Mouse (Mus musculus): ENCODE measurements around the gene Prkar1a. TPM values are rescaled to one million over a fixed set of nuclear protein-coding genes. Genes with fewer than 3 reads are reported as not detected.

Prkar1a gene
- total RNA-seq, 2 experiments from 2014 or later = 172 to 199 TPM

DNA sequence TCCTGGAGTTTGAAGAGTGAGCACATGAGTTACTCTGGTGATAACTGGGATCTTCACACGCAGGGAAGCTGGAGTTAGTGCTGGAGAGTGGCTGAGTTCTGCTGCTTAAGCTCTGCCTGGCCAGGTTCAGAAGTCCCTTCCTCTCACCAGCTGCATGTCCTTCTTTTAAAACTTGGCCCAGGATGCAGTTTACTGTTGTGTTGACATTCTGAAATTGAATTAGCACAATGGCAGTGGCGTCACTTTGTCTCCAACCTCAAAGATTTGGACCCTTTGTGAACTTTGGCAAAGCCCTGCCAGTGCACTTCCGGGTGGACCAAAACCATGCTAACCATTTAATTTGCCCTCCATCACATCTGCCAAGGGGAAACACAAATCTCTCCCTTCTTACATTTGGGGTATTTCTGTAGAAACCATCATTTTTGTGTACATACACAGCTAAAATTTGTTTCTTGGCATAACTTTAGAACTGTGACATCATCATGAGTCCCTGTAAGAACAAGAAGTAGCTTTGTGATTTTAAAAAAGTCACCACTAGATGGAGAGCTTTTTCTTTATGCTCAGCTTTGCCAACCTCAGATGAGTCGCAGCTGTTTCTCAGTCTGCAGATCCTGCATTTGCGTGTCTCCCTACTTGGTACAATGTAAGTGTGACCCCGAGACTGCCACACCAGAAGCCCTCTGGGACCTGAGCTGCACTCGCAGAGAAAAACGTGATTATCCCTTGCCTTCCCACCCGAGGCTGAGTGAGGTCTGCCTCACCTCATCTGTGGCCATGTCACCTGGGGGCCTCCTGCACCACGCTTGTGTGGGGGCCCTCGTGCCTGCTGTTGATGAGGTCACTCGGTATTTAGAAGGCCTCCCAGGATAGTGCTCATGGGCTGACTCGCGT is 21.1 kb downstream of the Prkar1a start:
- intact Hi-C loops (cut with DNase I; ENCODE audit: low total_unique reads) = loop anchor here (5.0 kb wide), 1 partner anchor 192 kb away; no protein-coding TSS in a partner anchor
- no peak for DNase-seq

GRCm38 (mm10) chr11:109671136-109672020 is 22.2 kb downstream of the Prkar1a start:
- intact Hi-C loops (cut with DNase I; ENCODE audit: low total_unique reads) = loop anchor here (5.0 kb wide), 1 partner anchor 191 kb away; no protein-coding TSS in a partner anchor
- DNase-seq = no peak

GRCm38 (mm10) chr11:109672021-109672324 is 22.8 kb downstream of the Prkar1a start:
- no peak for DNase-seq
- intact Hi-C loops (cut with DNase I; ENCODE audit: low total_unique reads) = loop anchor here (5.0 kb wide), 1 partner anchor 190 kb away; no protein-coding TSS in a partner anchor

GRCm38 (mm10) chr11:109672396-109672795 is 23.2 kb downstream of the Prkar1a start:
- intact Hi-C loops (cut with DNase I; ENCODE audit: low total_unique reads) = loop anchor here (5.0 kb wide), 1 partner anchor 190 kb away; no protein-coding TSS in a partner anchor
- no peak for DNase-seq

DNA sequence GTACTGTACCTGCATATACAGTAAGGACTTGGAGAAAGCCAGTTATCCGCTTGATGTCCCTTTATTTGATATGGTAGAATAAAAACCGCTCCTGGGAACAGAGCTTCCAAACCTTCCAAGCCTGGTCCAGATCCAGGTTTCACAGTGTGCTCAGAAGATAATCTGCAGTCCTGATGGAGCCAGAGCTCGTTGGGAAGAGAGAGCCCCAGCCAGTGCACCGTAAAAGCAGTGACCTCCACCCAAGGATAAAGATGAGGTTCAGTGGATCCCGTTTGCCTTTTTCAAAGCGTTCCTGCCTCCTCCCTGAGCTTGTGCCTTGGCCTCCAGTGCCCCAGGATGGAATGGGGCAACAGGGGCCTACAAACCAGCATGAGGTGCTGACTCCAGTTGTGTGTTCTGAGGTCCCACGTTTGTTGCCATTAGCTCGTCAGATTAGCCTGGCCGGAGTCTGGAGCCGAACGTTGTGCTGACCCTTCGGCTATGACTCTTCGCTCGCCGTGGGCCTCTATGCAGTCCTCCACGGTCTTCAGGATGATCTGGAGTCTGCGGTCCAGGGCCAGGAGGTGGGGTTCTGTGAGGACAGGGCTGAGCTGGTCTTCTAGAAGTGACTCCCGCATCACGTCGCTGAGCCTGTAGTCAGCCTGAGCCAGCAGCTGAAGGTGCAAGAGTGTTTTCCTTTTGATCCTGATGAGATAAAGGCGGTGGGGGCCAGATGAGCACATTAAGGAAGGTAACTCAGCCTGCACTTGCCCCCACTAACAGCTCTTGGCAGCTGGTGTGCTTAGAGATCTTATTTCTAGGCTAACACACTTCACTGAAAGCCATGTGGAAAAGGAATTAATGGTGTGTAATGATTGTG is 23.9 kb downstream of the Prkar1a start:
- intact Hi-C loops (cut with DNase I; ENCODE audit: low total_unique reads) = loop anchor here (5.0 kb wide), 1 partner anchor 189 kb away; no protein-coding TSS in a partner anchor
- peak; percentile 33 for DNase-seq

DNA sequence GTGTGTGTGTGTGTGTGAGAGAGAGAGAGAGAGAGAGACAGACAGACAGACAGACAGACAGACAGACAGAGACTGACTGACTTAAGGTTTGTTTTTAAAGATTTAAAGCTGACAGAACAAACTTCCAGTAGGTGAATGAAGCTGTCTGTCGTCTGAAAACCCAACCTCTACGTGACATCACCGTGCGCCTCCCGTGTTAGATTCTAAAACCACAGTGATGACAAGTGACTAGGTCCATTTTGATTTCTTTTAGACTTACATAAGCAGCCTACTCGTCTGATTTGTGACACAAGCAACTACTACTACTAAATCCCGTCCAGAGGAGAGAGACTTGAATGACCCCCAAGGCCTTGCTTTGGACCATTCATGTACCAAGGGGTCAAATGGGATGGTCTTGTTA is 24.5 kb downstream of the Prkar1a start:
- no peak for DNase-seq
- intact Hi-C loops (cut with DNase I; ENCODE audit: low total_unique reads) = loop anchor here (5.0 kb wide), 1 partner anchor 189 kb away; no protein-coding TSS in a partner anchor

DNA sequence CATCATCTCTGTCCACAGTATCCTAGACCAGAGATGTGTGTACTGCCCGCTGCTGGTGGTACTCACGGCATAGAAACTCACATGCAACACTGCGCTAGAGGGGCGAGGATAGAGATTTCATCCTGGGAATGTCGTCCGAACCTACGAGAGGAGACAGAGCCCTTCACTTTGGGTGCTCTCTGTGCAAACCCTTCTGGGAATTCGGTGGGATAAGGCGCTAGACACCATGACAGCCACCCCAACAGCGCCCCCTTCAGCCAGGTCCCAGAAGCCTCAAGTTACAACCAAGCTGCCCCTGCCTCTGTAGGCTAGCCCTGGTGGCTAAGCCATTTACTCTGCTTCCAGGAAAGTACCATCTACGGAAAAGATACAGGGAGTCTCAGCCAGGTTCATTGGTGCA is 25.3 kb downstream of the Prkar1a start:
- intact Hi-C loops (cut with DNase I; ENCODE audit: low total_unique reads) = loop anchor here (5.0 kb wide), 1 partner anchor 188 kb away; no protein-coding TSS in a partner anchor
- DNase-seq = no peak

DNA sequence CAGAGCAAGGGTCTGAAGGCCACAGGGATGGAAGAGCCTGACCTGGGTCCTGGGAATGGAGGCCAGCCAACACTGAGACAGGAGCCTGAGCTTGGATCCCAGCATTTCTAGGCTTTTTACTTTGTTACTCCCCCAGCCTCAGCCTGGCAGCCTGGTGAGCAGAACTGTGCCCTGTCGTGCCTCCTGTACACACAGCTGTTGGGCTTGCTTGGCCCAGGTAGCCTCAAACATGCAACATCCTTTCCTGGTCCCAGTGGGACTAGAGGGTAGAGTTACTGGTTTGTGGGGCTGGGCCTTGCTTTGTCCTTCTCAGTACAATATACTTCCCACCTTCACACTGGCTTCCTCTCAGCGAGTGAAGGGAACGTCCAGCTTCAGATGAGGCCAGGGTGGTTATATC is 26.0 kb downstream of the Prkar1a start:
- intact Hi-C loops (cut with DNase I; ENCODE audit: low total_unique reads) = loop anchor here (5.0 kb wide), 1 partner anchor 42 kb away; no protein-coding TSS in a partner anchor
- no peak for DNase-seq

DNA sequence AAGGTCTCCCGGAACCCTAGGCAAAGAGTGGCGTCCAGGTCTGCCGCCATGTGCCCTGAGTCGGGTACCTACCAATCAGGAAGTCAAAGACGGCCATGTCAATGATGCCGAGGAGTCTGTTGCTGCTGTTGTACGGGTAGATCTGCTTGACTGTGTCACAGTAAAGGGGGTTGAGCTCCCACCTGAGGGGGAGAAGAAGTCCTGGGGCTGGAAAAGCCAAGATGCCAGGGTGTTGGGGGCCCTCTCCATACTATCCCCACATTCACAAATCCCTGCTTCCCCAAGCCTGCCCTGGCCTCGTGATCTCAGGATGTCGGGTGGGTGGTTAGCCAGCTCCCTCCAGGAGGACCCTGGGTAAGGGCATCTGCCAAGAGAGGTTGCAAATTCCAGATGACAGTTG is 26.6 kb downstream of the Prkar1a start:
- intact Hi-C loops (cut with DNase I; ENCODE audit: low total_unique reads) = loop anchor here (5.0 kb wide), 1 partner anchor 42 kb away; no protein-coding TSS in a partner anchor
- no peak for DNase-seq

DNA sequence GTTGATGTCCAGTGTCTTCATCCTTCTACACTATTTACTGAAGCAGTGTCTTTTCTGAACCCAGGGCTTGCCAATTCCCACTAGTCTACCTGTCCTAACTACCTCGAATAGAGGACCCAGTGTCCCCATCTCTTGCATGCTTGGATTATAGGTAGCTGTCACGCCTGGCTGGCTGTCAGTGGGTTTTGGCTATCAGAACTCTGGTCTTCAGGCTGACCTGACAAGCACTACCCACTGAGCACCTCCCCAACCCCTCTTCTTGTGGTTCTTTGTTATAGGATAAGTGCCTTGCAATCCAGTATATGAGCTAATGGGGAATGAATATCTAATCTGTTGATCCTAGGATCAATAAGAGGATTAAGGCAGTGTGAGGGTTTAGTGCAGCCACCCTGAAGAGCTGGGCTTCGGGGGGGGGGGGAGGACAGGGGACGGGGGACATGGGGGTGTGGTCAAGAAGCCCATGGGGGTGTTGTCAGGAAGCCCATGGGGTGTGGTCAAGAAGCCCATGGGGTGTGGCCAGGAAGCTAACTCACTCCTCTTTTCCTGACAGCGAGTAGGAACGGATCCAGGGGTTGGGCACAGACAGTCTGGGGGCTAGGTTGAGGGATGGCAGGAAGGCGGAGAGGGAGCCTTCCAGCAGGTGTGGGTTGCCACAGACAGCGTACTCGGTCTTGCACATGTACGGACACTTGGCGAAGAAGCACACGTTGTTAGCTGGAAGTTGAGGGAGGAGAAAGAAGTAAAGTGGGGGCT is 27.6 kb downstream of the Prkar1a start:
- DNase-seq = no peak
- intact Hi-C loops (cut with DNase I; ENCODE audit: low total_unique reads) = loop anchor here (5.0 kb wide), 1 partner anchor 41 kb away; no protein-coding TSS in a partner anchor

- no peak for DNase-seq
- intact Hi-C loops (cut with DNase I; ENCODE audit: low total_unique reads) = loop anchor here (5.0 kb wide), 1 partner anchor 39 kb away; no protein-coding TSS in a partner anchor
Measured at GRCm38 (mm10) chr11:109678291-109678690, 29.1 kb downstream of the Prkar1a start.

DNA sequence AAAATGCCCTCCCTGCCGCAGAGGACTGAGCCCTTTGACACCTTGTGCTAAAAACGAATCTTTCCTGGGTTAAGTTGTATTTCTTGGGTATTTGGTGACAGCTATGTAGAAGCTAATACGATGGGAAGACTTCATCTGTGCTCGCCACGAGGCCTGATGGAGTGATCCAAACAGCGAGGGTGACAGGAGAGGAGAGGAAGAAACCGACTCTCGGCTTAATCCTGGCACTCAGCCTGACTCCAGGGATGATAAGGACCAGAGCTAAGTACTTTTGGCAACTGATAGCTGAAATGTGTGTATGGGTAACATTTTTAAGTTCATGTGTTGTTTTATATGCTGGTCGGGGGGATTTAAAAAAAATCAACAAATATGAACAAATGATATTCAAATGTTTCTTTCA is 31.7 kb downstream of the Prkar1a start:
- no peak for DNase-seq
- intact Hi-C loops (cut with DNase I; ENCODE audit: low total_unique reads) = no loop called here

DNA sequence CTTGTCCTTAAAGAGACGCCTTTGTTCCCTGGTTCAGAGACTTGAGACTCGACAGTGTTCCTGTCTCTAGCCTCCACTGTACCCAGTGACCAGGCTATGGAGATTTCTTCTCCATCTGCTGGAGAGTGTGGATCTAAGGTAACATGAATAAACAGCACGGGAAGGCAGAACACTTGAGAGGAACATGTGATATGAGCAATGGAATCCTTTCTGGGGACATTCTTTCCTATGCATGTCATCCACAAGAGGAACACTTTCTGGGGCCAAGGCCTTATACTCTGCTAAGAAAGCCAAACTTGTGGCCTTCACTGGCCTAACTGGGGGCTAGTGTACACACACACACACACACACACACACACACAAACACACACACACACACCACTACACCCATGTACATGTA is 32.4 kb downstream of the Prkar1a start:
- no peak for DNase-seq
- intact Hi-C loops (cut with DNase I; ENCODE audit: low total_unique reads) = no loop called here

GRCm38 (mm10) chr11:109682221-109682620 is 33.0 kb downstream of the Prkar1a start:
- no peak for DNase-seq
- intact Hi-C loops (cut with DNase I; ENCODE audit: low total_unique reads) = no loop called here

GRCm38 (mm10) chr11:109689539-109689938 is 40.3 kb downstream of the Prkar1a start:
- no peak for DNase-seq
- intact Hi-C loops (cut with DNase I; ENCODE audit: low total_unique reads) = no loop called here

DNA sequence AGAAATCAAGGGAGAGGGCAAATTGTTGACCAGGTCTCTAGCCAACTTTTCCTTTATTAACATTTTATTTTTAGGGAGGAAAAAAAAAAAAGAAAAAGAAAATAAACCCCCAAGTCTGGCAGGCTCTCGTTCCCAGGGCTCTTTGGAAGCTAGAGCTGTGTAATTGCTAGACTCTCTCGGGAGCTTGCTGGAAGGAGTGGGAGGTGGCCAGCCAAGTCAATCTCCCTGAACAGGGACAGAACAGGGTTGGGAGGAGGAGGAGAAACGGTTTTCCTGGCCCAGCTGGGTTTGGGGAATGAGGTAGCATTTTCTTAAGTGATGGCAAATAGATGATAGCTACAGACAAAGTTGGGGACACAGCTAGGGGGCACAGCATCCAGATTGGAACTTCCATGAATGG is 43.5 kb downstream of the Prkar1a start:
- peak; percentile 64 for DNase-seq
- intact Hi-C loops (cut with DNase I; ENCODE audit: low total_unique reads) = no loop called here

DNA sequence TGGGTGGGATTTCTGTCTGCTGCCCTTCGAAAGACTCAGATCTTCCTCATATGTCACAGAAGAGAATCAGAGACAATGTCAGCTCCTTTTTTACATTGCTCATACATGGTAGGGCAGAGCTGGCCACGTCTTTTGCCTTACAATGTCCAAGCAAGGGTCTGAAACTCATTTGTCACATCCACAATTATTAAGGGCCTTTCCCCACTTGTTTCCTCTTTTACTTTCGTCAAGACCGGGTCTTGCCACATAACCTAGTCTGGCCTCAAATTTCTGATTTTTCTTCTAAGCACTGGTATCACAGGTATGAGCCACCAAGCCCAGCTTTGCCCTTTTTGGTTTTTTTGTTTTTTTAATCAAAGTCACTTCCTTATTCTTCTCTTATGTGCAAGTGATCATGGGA is 47.3 kb downstream of the Prkar1a start:
- intact Hi-C loops (cut with DNase I; ENCODE audit: low total_unique reads) = no loop called here
- no peak for DNase-seq

GRCm38 (mm10) chr11:109697089-109697643 is 48.0 kb downstream of the Prkar1a start:
- DNase-seq = no peak

More at GRCm38 (mm10) chr11:109697089-109697643, 48.0 kb downstream of the Prkar1a start:
- intact Hi-C loops (cut with DNase I; ENCODE audit: low total_unique reads) = no loop called here

Data from gastrocnemius, postnatal 14 days (tissue).